Mouse (Mus musculus) activated CD4-positive, CD25-positive, alpha-beta regulatory T cell, adult 4 months (primary cell): ENCODE results near the gene Gja10. TPM values are rescaled to one million over a fixed set of nuclear protein-coding genes. Genes with fewer than 3 reads are reported as not detected.
A peak's percentile ranks its signal among the peaks of the same experiment; 100 is the strongest.

Experiments used
- ATAC-seq: one replicate; pipeline ENCODE4 v1.8.0; 2017
- polyA plus RNA-seq, 2 experiments: library from polyadenylated mRNA; unstranded; fragments of 100-300 nt; shearing (Covaris generic); gene quantifications; one replicate each; pipeline ENCODE4 v1.2.1; 2017

The Gja10 gene
- polyA plus RNA-seq, 2 experiments from 2014 or later = not detected

DNA sequence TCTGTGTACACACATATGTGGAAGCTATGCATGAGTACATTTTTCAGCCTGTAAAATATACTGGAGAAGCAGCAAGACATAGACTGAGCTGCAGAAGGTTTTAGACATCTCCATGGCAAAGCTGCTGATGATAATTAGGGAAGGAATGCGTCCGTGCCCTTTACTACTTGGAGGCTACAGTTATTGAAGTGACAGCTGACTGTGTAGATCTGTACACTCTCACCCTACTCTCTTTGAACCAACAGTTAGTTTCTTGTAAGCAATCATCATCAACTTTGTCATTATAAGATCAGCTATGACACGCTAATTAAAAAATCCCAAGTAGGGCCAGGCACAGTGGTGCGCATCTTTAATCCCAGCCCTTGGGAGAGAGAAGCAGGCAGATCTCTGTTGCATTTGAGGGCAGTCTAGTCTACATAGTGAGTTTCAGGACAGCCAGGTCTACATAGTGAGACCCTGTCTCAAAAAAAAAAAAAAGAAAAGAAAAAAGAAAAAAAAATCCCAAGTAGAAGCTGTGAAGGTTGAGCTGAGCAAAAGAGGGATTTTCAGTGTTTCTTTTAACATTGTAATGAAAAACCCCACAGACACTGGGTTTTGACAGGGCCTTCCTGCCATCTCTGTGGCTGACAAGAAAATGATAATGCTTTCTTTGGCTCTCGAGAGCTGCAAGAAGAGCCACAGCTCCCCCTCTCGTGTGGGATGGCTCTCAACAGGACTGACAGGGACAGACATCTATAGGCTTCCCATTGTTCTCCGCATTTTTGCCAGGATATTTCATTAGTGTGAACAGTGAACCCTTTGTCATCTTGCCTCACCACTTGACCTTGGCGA, 41.6 kb downstream of the Gja10 start:
- peak; percentile 13 for ATAC-seq

DNA sequence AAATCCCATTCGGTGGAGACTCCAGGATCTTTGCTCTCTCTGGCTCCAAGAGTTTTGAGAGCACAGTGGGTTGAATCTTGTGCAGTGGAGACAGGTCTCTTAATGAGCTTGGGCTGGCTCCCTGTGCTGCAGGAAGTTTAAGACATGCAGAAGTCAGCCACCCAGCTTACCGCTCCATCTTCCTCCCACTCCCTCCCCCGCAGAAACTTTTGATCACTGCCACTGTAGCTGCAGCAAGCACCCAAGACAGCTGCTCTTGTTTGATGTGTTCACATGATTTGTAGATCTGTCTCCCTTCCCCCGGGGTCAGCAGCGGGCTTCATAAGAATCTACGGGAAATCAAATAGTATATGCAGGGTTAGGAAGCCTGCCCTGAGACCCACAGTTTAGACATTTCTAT, 42.3 kb downstream of the Gja10 start:
- ATAC-seq = peak; percentile 76

DNA sequence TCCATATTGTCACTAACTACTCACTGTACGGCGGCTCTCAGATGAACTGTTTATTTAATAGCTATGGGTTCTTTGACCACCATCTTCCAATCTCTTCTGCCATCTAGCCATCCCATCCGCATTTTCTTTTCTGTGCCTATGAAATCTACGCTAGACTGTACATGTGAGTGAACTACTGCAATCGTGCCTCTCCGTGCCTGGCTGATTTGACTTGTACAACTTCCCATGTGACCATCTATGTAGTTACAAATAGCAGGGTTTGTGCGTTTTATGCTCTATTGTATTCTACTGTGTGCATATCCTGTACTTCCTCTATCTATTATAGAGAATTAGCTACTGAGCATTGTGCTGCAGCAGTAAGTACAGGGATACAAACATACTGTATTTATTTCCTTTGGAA, 47.1 kb downstream of the Gja10 start:
- no peak for ATAC-seq

DNA sequence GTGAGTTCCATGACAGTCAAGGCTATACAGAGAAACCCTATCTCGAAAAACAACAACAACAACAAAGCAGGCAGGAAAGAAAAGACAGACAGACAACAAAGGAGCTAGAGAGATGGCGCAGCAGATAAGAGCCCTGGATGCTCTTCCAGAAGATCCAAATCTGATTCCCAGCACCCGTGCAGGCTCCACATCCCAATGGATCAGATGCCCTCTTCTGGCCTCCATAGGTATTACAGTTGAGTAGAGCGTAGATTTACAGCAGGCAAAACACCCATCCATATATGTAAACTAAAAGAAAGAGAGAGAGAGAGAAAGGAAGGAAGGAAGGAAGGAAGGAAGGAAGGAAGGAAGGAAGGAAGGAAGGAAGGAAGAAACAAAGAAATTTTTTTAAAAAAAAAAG, 51.2 kb downstream of the Gja10 start:
- no peak for ATAC-seq

GRCm38 (mm10) chr4:32549150-32549549, 53.4 kb downstream of the Gja10 start:
- no peak for ATAC-seq

Other genes with a start within 250 kb of the Gja10 start
- gene Casp8ap2, start 12.7 kb upstream of the Gja10 start, polyA plus RNA-seq = 10 to 100 TPM; 33.8 to 43.7 TPM
- 10 to 100 TPM; 27.0 to 32.0 TPM for gene Mdn1, start 54.4 kb upstream of the Gja10 start, polyA plus RNA-seq
- gene Lyrm2, start 197.5 kb upstream of the Gja10 start, polyA plus RNA-seq = 10 to 100 TPM; 73.5 to 78.9 TPM